Mouse (Mus musculus): ENCODE measurements around the gene Prr23a3.

GRCm38 (mm10) chr9:98829508-98829907, 35.1 kb upstream of the Prr23a3 start:
- no peak for TF ChIP-seq CTCF (IDR thresholded peaks at IDR 0.05)
- no peak for TF ChIP-seq EP300 (IDR thresholded peaks at IDR 0.05)
